Mouse (Mus musculus): ENCODE measurements around the gene Krt75.

Gene Krt75

GRCm38 (mm10) chr15:101573796-101574345 lies at the start of gene Krt75:
Krt75 (minus strand) TSS chr15:101573904.
- DNase-seq (ENCODE audit: low spot score) = no peak

- DNase-seq (ENCODE audit: low spot score) = no peak
Measured at GRCm38 (mm10) chr15:101599123-101599522, 25.4 kb upstream of the Krt75 start.

- no peak for DNase-seq (ENCODE audit: low spot score)
Measured at GRCm38 (mm10) chr15:101588216-101588615, 14.5 kb upstream of the Krt75 start.

- DNase-seq (ENCODE audit: low spot score) = no peak
Measured at GRCm38 (mm10) chr15:101584456-101584855, 10.8 kb upstream of the Krt75 start.

GRCm38 (mm10) chr15:101583211-101583965 lies 9.7 kb upstream of the Krt75 start:
- DNase-seq (ENCODE audit: low spot score) = no peak

- DNase-seq (ENCODE audit: low spot score) = no peak
Measured at GRCm38 (mm10) chr15:101581701-101582100, 8.0 kb upstream of the Krt75 start.

- no peak for DNase-seq (ENCODE audit: low spot score)
Measured at GRCm38 (mm10) chr15:101575506-101575905, 1.8 kb upstream of the Krt75 start.

GRCm38 (mm10) chr15:101567780-101568179 lies 5.9 kb downstream of the Krt75 start:
- peak; percentile 21 for DNase-seq (ENCODE audit: low spot score)

GRCm38 (mm10) chr15:101562850-101563249 lies 10.9 kb downstream of the Krt75 start, which contains the start of gene Krt90:
Krt90 (minus strand) TSS chr15:101562950.
- DNase-seq (ENCODE audit: low spot score) = no peak

- DNase-seq (ENCODE audit: low spot score) = no peak
Measured at GRCm38 (mm10) chr15:101558034-101558646, 15.6 kb downstream of the Krt75 start.

- peak; percentile 24 for DNase-seq (ENCODE audit: low spot score)
Measured at GRCm38 (mm10) chr15:101553169-101553568, 20.5 kb downstream of the Krt75 start.

- DNase-seq (ENCODE audit: low spot score) = no peak
Measured at GRCm38 (mm10) chr15:101552188-101552587, 21.5 kb downstream of the Krt75 start.

- no peak for DNase-seq (ENCODE audit: low spot score)
Measured at GRCm38 (mm10) chr15:101550567-101550966, 23.1 kb downstream of the Krt75 start, which contains the start of gene Krt82. Krt82 (minus strand) TSS chr15:101550667.

- DNase-seq (ENCODE audit: low spot score) = no peak
Measured at GRCm38 (mm10) chr15:101544478-101544877, 29.2 kb downstream of the Krt75 start.

GRCm38 (mm10) chr15:101542543-101542942 lies 31.2 kb downstream of the Krt75 start:
- no peak for DNase-seq (ENCODE audit: low spot score)

- DNase-seq (ENCODE audit: low spot score) = no peak
Measured at GRCm38 (mm10) chr15:101538580-101538900, 35.2 kb downstream of the Krt75 start.

- no peak for DNase-seq (ENCODE audit: low spot score)
Measured at GRCm38 (mm10) chr15:101537864-101538579, 35.7 kb downstream of the Krt75 start.

GRCm38 (mm10) chr15:101536054-101536850 lies 37.5 kb downstream of the Krt75 start:
- peak; percentile 32 for DNase-seq (ENCODE audit: low spot score)

GRCm38 (mm10) chr15:101532720-101533119 lies 41.0 kb downstream of the Krt75 start, which contains the start of gene Krt84:
Krt84 (minus strand) TSS chr15:101532820.
- DNase-seq (ENCODE audit: low spot score) = no peak

GRCm38 (mm10) chr15:101522556-101523232 lies 51.0 kb downstream of the Krt75 start:
- DNase-seq (ENCODE audit: low spot score) = no peak

- DNase-seq (ENCODE audit: low spot score) = peak; percentile 74
Measured at GRCm38 (mm10) chr15:101519792-101520191, 53.9 kb downstream of the Krt75 start.
